Mouse (Mus musculus): ENCODE results near the gene Gm10226. TPM values are rescaled to one million over a fixed set of nuclear protein-coding genes. Genes with fewer than 3 reads are reported as not detected.
"Not testable (repeated sequence)": the region's sequence is repeated elsewhere in the genome, so short reads cannot be mapped to it uniquely, and the experiment has no call there.

Gene Gm10226
- polyA plus RNA-seq (2012; fragmentation: generic; extraction: Trizol): not detected

DNA sequence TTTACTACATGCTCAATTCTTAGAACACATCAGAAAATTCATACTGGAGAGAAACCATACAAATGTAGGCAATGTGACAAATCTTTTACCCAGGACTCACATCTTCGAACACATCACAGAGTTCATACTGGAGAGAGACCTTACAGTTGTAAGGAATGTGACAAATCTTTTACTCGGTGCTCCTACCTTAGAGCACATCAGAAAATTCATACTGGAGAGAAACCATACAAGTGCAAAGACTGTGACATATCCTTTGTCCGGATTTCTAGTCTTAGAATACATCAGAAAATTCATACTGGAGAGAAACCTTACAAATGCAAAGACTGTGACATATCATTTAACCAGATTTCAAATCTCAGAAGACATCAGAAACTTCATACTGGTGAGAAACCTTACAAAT lies at the start of gene Gm10226:
TSS of gene Gm10226 (plus strand) at position 301 of the 400 bp plus-strand sequence.
- Histone ChIP-seq H3K79me2 (ENCODE audit: control insufficient read depth, insufficient read depth) (no peaks in the 10 kb centered on the region), H3K4me3 (no peak within 1 kb of the TSS)
- TF ChIP-seq MAX (IDR thresholded peaks at IDR 0.05; ENCODE audit: low read depth) (no peak), POLR2AphosphoS2 (IDR thresholded peaks at IDR 0.05; ENCODE audit: insufficient read length, low read depth) (no peak), MYOD1 (IDR thresholded peaks at IDR 0.05; ENCODE audit: control insufficient read depth in 1 of 3, insufficient read length in 2 of 3, low read depth in 2 of 3) (no peak), SRF (IDR thresholded peaks at IDR 0.05; ENCODE audit: control insufficient read depth, insufficient read length, low read depth) (no peak), TCF12 (IDR thresholded peaks at IDR 0.05; ENCODE audit: insufficient read depth, poor library complexity, severe bottlenecking) (no peak), POLR2A (IDR thresholded peaks at IDR 0.05; ENCODE audit: insufficient read length, low read depth) (no peak), CEBPB (IDR thresholded peaks at IDR 0.05; ENCODE audit: insufficient read depth, poor library complexity, severe bottlenecking) (no peak), E2F4 (IDR thresholded peaks at IDR 0.05; ENCODE audit: insufficient read depth) (no peak), USF1 (IDR thresholded peaks at IDR 0.05; ENCODE audit: low read depth) (no peak), REST (IDR thresholded peaks at IDR 0.05; ENCODE audit: insufficient read depth, insufficient read length) (no peak), MYOG (IDR thresholded peaks at IDR 0.05; ENCODE audit: control insufficient read depth in 1 of 3, insufficient read depth in 1 of 3, insufficient read length in 2 of 3, low read depth in 2 of 3) (no peak), TCF3 (IDR thresholded peaks at IDR 0.05; ENCODE audit: insufficient read length, low read depth) (no peak)

DNA sequence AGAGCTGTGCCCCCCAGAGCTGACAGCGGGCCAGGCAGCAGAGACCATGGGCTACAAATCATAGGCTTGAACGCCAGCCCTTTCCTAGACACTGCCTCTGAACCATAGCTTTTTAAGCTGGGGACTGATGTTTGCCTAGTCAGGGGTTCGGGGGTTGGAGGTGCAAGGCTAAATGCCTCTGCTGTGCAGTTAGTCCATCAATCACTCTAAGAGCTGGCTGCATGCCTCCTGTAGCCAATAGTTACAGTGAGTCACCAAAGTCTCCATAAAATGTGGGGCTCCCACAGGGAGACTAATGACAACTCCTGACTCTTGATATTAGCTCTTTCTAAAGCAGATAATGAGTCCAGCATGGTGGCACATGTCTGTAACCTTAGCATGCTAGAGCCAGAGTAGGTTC lies 42.9 kb upstream of the Gm10226 start:
- Histone ChIP-seq H3K36me3 (ENCODE audit: control insufficient read depth, insufficient read depth) (no peaks in the 10 kb centered on the region), H3K79me2 (ENCODE audit: control insufficient read depth, insufficient read depth) (no peaks in the 10 kb centered on the region), H3K4me2 (ENCODE audit: low read depth) (no peak overlapping the region), H3K4me3 (no peak overlapping the region), H3ac (ENCODE audit: control insufficient read depth, insufficient read length) (no peak overlapping the region), H3K27me3 (ENCODE audit: control insufficient read depth, insufficient read depth, insufficient read length) (no peaks in the 10 kb centered on the region)
- TF ChIP-seq POLR2AphosphoS2 (IDR thresholded peaks at IDR 0.05; ENCODE audit: insufficient read length, low read depth): no peak
- no peak for TF ChIP-seq TCF3 (IDR thresholded peaks at IDR 0.05; ENCODE audit: insufficient read length, low read depth)
- no peak for TF ChIP-seq REST (IDR thresholded peaks at IDR 0.05; ENCODE audit: insufficient read depth, insufficient read length)
- no peak for TF ChIP-seq SRF (IDR thresholded peaks at IDR 0.05; ENCODE audit: control insufficient read depth, insufficient read length, low read depth)
- no peak for TF ChIP-seq E2F4 (IDR thresholded peaks at IDR 0.05; ENCODE audit: insufficient read depth)
- TF ChIP-seq MAX (IDR thresholded peaks at IDR 0.05; ENCODE audit: low read depth): no peak
- no peak for TF ChIP-seq POLR2A (IDR thresholded peaks at IDR 0.05; ENCODE audit: insufficient read length, low read depth)
- no peak for TF ChIP-seq CEBPB (IDR thresholded peaks at IDR 0.05; ENCODE audit: insufficient read depth, poor library complexity, severe bottlenecking)
- no peak for TF ChIP-seq TCF12 (IDR thresholded peaks at IDR 0.05; ENCODE audit: insufficient read depth, poor library complexity, severe bottlenecking)
- TF ChIP-seq MYOD1 (IDR thresholded peaks at IDR 0.05; ENCODE audit: control insufficient read depth in 1 of 3, insufficient read length in 2 of 3, low read depth in 2 of 3): no peak
- TF ChIP-seq MYOG (IDR thresholded peaks at IDR 0.05; ENCODE audit: control insufficient read depth in 1 of 3, insufficient read depth in 1 of 3, insufficient read length in 2 of 3, low read depth in 2 of 3): no peak
- no peak for TF ChIP-seq USF1 (IDR thresholded peaks at IDR 0.05; ENCODE audit: low read depth)

More for the DNA sequence above, at the start of gene Gm10226:
- Histone ChIP-seq H3K36me3 (ENCODE audit: control insufficient read depth, insufficient read depth) (peaks cover 26% of the 10 kb centered on the region), H3ac (ENCODE audit: control insufficient read depth, insufficient read length) (no peak within 1 kb of the TSS), H3K4me2 (ENCODE audit: low read depth) (no peak within 1 kb of the TSS), H3K27me3 (ENCODE audit: control insufficient read depth, insufficient read depth, insufficient read length) (no peaks in the 10 kb centered on the region)

- TF ChIP-seq MYOG (IDR thresholded peaks at IDR 0.05; ENCODE audit: control insufficient read depth in 1 of 3, insufficient read depth in 1 of 3, insufficient read length in 2 of 3, low read depth in 2 of 3) (no peak), REST (IDR thresholded peaks at IDR 0.05; ENCODE audit: insufficient read depth, insufficient read length) (no peak), E2F4 (IDR thresholded peaks at IDR 0.05; ENCODE audit: insufficient read depth) (no peak), POLR2AphosphoS2 (IDR thresholded peaks at IDR 0.05; ENCODE audit: insufficient read length, low read depth) (no peak), MYOD1 (IDR thresholded peaks at IDR 0.05; ENCODE audit: control insufficient read depth in 1 of 3, insufficient read length in 2 of 3, low read depth in 2 of 3) (no peak), TCF3 (IDR thresholded peaks at IDR 0.05; ENCODE audit: insufficient read length, low read depth) (no peak), MAX (IDR thresholded peaks at IDR 0.05; ENCODE audit: low read depth) (no peak), CEBPB (IDR thresholded peaks at IDR 0.05; ENCODE audit: insufficient read depth, poor library complexity, severe bottlenecking) (no peak), POLR2A (IDR thresholded peaks at IDR 0.05; ENCODE audit: insufficient read length, low read depth) (no peak), SRF (IDR thresholded peaks at IDR 0.05; ENCODE audit: control insufficient read depth, insufficient read length, low read depth) (no peak), TCF12 (IDR thresholded peaks at IDR 0.05; ENCODE audit: insufficient read depth, poor library complexity, severe bottlenecking) (no peak), USF1 (IDR thresholded peaks at IDR 0.05; ENCODE audit: low read depth) (no peak)
- peak overlapping the region; percentile 18 for H3K4me3 ChIP-seq
- H3K36me3 ChIP-seq (ENCODE audit: control insufficient read depth, insufficient read depth): no peaks in the 10 kb centered on the region
- no peak overlapping the region for H3ac ChIP-seq (ENCODE audit: control insufficient read depth, insufficient read length)
- no peaks in the 10 kb centered on the region for H3K27me3 ChIP-seq (ENCODE audit: control insufficient read depth, insufficient read depth, insufficient read length)
- H3K79me2 ChIP-seq (ENCODE audit: control insufficient read depth, insufficient read depth): no peaks in the 10 kb centered on the region
- peak overlapping the region; percentile 86 for H3K4me2 ChIP-seq (ENCODE audit: low read depth)
Observed at GRCm38 (mm10) chr17:21649936-21650335, 41.7 kb upstream of the Gm10226 start.

DNA sequence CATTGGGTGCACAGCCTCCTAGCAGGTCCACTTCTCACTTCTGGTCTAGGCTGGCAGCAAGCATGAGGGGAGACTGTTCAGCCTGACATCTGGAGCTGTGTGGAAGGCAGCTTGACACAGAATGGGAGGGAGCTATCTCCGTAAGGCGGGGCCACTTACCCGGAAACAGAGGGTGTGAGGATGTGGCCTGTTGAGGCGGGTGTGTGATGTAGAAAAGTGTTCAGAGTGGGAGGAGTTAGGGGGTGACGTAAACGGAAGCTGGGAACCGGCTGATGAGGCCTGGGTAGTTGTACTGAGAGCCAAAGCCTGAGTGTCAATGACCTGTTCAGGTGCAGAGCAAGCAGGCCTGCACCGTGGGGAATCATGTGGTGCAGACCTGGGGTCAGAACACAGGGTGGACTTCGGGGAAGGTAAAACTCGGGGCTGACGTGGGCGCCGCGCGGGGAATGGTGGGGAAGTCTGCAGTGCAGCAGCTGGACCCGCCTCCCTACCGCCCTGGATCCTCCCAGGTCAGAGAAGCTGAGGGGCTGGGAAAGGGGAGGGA lies 41.2 kb upstream of the Gm10226 start, which contains the start of gene Zfp983:
TSS of gene Zfp983 (plus strand) at position 261 of the 544 bp plus-strand sequence.
- H3K36me3 ChIP-seq (ENCODE audit: control insufficient read depth, insufficient read depth); H3K27me3 ChIP-seq (ENCODE audit: control insufficient read depth, insufficient read depth, insufficient read length); H3K79me2 ChIP-seq (ENCODE audit: control insufficient read depth, insufficient read depth); H3ac ChIP-seq (ENCODE audit: control insufficient read depth, insufficient read length): not testable (repeated sequence)
- Histone ChIP-seq H3K4me2 (ENCODE audit: low read depth) (peak within 1 kb of the TSS; percentile 86), H3K4me3 (peak within 1 kb of the TSS; percentile 18)
- TF ChIP-seq POLR2A (IDR thresholded peaks at IDR 0.05; ENCODE audit: insufficient read length, low read depth) (peak; percentile 34), POLR2AphosphoS2 (IDR thresholded peaks at IDR 0.05; ENCODE audit: insufficient read length, low read depth) (peak; percentile 23)

GRCm38 (mm10) chr17:21678826-21679225 lies 12.8 kb upstream of the Gm10226 start:
- Histone ChIP-seq H3K4me2 (ENCODE audit: low read depth) (peak overlapping the region; percentile 84), H3K4me3 (peak overlapping the region; percentile 24)
- not testable (repeated sequence) for H3K27me3 ChIP-seq (ENCODE audit: control insufficient read depth, insufficient read depth, insufficient read length); H3K36me3 ChIP-seq (ENCODE audit: control insufficient read depth, insufficient read depth); H3K79me2 ChIP-seq (ENCODE audit: control insufficient read depth, insufficient read depth); H3ac ChIP-seq (ENCODE audit: control insufficient read depth, insufficient read length)
